Mouse (Mus musculus) heart, adult 2 months (tissue): ENCODE data around the gene Parp12. TPM values are rescaled to one million over a fixed set of nuclear protein-coding genes. Genes with fewer than 3 reads are reported as not detected.

Source experiments
- DNase-seq, 2 experiments: peaks; one replicate each; pipeline ENCODE4 v3.0.0; 2021
- H3K27ac ChIP-seq: fragments of 200-600 bp; 2 replicates; pipeline ENCODE4 v1.8.1; 2022
- H3K27me3 ChIP-seq: fragments of 200-500 bp; 2 replicates; pipeline ENCODE4 v1.6.1; 2012; ENCODE audit warnings: mild to moderate bottlenecking, low read length, inconsistent platforms, mixed read lengths; ENCODE audit not compliant: control insufficient read depth, insufficient read depth
- H3K36me3 ChIP-seq: fragments of 200-500 bp; 2 replicates; pipeline ENCODE4 v1.6.1; 2012; ENCODE audit warnings: low read length, inconsistent platforms; ENCODE audit not compliant: control insufficient read depth, insufficient read depth
- H3K4me1 ChIP-seq: fragments of 200-500 bp; 2 replicates; pipeline ENCODE4 v1.6.1; 2011; ENCODE audit warnings: low read length; ENCODE audit not compliant: control insufficient read depth, insufficient read depth
- H3K4me3 ChIP-seq: fragments of 200-600 bp; 2 replicates; pipeline ENCODE4 v1.8.1; 2022
- H3K79me2 ChIP-seq: fragments of 200-500 bp; replicated peaks from 2 replicates; pipeline ENCODE4 v1.6.1; 2012; ENCODE audit warnings: mild to moderate bottlenecking, inconsistent platforms, low read length, moderate library complexity, mixed read lengths; ENCODE audit not compliant: control insufficient read depth, insufficient read depth
- H3K9ac ChIP-seq: fragments of 200-500 bp; 2 replicates; pipeline ENCODE4 v1.6.1; 2012; ENCODE audit warnings: low read depth, mild to moderate bottlenecking, control low read depth, inconsistent platforms, low read length, mixed read lengths
- CTCF ChIP-seq: fragments of 200-600 bp; IDR thresholded peaks from 2 replicates; pipeline ENCODE4 v1.8.1; 2022; ENCODE audit warnings: antibody characterized with exemption, mild to moderate bottlenecking, moderate library complexity
- EP300 ChIP-seq: fragments of 200-500 bp; IDR thresholded peaks from 2 replicates; pipeline ENCODE4 v1.6.1; 2011; ENCODE audit warnings: low read depth, low read length, control low read depth; ENCODE audit not compliant: insufficient read depth
- POLR2A ChIP-seq: fragments of 200-500 bp; IDR thresholded peaks from 2 replicates; pipeline ENCODE4 v1.6.1; 2011; ENCODE audit warnings: mild to moderate bottlenecking, low read depth, low read length, control low read depth; ENCODE audit not compliant: insufficient read depth
- WGBS: fragments of 180-500 bp; shearing (Covaris S2); methylation state at CpG from one replicate; pipeline ENCODE4 v1.1.7; 2018; 5-methylcytosine and 5-hydroxymethylcytosine counted together
- intact Hi-C: fragments of 180-260 bp; cut with DNase I; formaldehyde crosslinking; loops from one replicate; pipeline ENCODE4 v1.15.1; 2025
- polyA plus RNA-seq: library from polyadenylated mRNA; depleted of rRNA; stranded (reverse); fragments of >200 nt; gene quantifications from 2 replicates; pipeline ENCODE4 v1.2.3, GENCODE M21; 2012; rRNA removed
- total RNA-seq, 2 experiments: library from RNA; stranded (reverse); gene quantifications; 2 replicates each; pipeline ENCODE4 v1.2.3; 2021

Gene Parp12
- total and polyA plus RNA-seq, 3 experiments: 10.6 to 18.8 (median 11.5) TPM

DNA sequence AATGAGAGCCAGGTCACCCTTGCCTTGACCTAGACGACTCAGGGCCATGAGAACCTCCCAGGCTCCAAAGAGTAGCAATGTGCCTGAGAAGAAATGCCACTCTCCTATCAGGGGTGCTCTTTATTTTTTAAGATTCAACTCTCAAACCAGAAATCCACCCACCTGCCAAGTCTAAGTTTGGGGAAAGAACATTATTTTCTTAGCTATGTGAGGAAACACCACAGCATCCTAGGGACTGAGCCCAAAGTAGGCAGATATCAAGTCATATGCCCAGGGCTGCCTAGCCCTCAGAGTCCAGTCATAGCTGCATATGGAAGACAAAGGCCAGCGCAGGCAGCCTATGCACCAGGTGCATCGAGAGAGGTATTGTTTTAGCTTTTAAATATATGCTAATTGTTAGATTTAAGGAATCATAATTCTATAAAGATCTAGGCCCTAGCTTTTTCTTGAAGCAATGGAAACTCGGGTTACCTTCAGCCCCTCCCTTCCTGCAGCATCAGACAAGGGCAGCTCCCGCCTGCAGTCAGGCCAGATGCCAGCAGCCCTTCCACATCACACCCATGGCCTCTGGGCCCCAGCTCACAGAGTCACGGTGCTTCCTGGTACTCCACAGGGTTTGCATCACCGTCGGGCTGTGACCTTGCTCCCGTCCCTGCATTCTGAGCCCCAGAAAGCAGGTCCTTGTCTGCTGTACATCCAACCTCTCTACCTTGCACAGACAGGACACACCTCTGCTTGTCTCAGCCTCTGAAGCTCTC, 66.2 kb downstream of the Parp12 start:
- DNase-seq: no peak
- H3K79me2 ChIP-seq: no peaks in the 10 kb centered on the region
- H3K36me3 ChIP-seq: no peaks in the 10 kb centered on the region
- no peak overlapping the region for H3K27ac ChIP-seq
- no peak for TF ChIP-seq POLR2A
- TF ChIP-seq CTCF: no peak
- TF ChIP-seq EP300: no peak
- no peak overlapping the region for H3K4me3 ChIP-seq
- H3K4me1 ChIP-seq: peaks cover 5% of the 10 kb centered on the region; the same call in 1 of the 2 replicates
- H3K27me3 ChIP-seq: no peaks in the 10 kb centered on the region
- no peak overlapping the region for H3K9ac ChIP-seq
- intact Hi-C loops: no loop called here
- 50% methylated on average over 9 of the region's 9 CpGs for WGBS

DNA sequence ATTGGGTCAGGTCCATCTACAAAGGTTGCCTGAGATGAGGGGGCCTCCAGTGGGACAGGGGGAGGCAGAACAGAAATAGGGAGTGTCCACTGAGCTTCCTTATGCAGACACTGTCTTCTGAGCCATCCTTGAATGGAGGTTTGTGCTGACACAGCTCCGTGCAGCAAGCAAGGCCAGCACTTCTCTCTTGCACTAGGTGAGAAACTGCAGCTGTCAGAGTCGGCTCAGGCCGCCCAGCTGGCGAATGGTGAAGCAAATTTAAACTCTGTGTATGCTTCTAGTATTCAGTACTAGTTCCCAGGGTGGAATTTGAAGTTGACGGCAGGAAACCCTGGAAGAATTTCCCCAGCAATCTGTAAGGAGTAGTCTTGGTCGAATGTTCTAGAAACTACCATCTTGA, 67.3 kb downstream of the Parp12 start:
- no peak for TF ChIP-seq CTCF
- TF ChIP-seq POLR2A: no peak
- no peak for TF ChIP-seq EP300
- H3K9ac ChIP-seq: no peak overlapping the region
- intact Hi-C loops: no loop called here
- H3K36me3 ChIP-seq: no peaks in the 10 kb centered on the region
- H3K79me2 ChIP-seq: no peaks in the 10 kb centered on the region
- H3K4me1 ChIP-seq: peaks cover 5% of the 10 kb centered on the region; the same call in 1 of the 2 replicates
- no peak overlapping the region for H3K27ac ChIP-seq
- DNase-seq: no peak
- no peak overlapping the region for H3K4me3 ChIP-seq
- 66% methylated on average over 6 of the region's 6 CpGs for whole genome bisulfite sequencing
- no peaks in the 10 kb centered on the region for H3K27me3 ChIP-seq

DNA sequence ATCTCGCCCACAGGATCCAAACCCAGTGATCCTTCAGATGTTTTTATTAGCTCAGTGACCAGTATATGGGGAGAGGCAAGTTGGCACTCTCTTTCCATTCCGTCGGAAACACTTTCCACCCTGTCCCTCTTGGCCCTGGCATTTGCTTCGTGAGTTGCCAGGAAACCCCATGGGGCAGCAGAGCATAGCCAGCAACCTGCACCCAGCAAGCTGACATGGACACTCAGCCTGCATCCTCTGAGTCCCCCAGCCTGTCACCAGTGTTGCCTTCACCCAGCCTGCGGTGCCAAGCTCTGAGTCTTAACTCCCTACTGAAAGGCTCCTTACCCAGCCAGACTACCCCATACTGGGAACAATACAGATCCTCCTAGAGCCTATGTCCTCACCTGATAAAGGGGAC, 69.0 kb downstream of the Parp12 start:
- no peaks in the 10 kb centered on the region for H3K79me2 ChIP-seq
- H3K9ac ChIP-seq: no peak overlapping the region
- intact Hi-C loops: no loop called here
- DNase-seq: peak in 1 of 2 experiments; percentile 24
- WGBS: 26% methylated on average over 5 of the region's 5 CpGs
- H3K4me1 ChIP-seq: peaks cover 5% of the 10 kb centered on the region; the same call in 1 of the 2 replicates
- H3K36me3 ChIP-seq: no peaks in the 10 kb centered on the region
- no peaks in the 10 kb centered on the region for H3K27me3 ChIP-seq
- H3K4me3 ChIP-seq: no peak overlapping the region
- H3K27ac ChIP-seq: no peak overlapping the region
- TF ChIP-seq POLR2A (no peak), CTCF (no peak), EP300 (no peak)

DNA sequence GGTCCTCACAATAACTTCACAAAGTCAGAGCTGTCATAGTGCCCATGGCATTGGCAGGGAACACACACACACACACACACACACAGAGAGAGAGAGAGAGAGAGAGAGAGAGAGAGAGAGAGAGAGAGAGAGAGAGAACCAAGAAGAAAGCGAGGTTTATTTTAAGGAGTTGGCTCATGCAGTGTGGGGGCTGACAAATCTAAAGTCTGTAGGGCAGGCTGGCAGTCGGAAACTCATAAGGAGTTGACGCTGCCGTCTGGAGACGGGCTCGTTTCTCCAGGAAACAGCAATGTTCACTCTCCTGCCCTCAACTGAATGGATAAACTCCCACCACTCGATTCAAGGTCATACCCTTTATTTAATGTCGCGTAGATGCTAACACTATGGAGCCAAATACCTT, 77.7 kb downstream of the Parp12 start:
- Histone ChIP-seq H3K27ac (no peak overlapping the region), H3K4me1 (no peaks in the 10 kb centered on the region), H3K4me3 (no peak overlapping the region), H3K79me2 (no peaks in the 10 kb centered on the region), H3K27me3 (no peaks in the 10 kb centered on the region), H3K36me3 (no peaks in the 10 kb centered on the region), H3K9ac (no peak overlapping the region)
- DNase-seq: no peak
- no peak for TF ChIP-seq POLR2A
- no peak for TF ChIP-seq EP300
- intact Hi-C loops: no loop called here
- WGBS: 40% methylated on average over 9 of the region's 9 CpGs

Other genes starting within 250 kb of the Parp12 start
- 1 to 10 TPM; 2.1 to 2.7 TPM for gene Tbxas1, start 242.9 kb downstream of the Parp12 start, total RNA-seq
- gene Tbxas1, start 242.9 kb downstream of the Parp12 start, polyA plus RNA-seq: 1.9 and 2.7 TPM in 2 replicates
- gene Hipk2, start 242.2 kb downstream of the Parp12 start, total RNA-seq: 10 to 100 TPM; 91.0 to 98.5 TPM
- 35.9 and 51.3 TPM in 2 replicates for gene Hipk2, start 242.2 kb downstream of the Parp12 start, polyA plus RNA-seq
- 10 to 100 TPM; 18.5 to 20.5 TPM for gene Kdm7a, start 88.4 kb upstream of the Parp12 start, total RNA-seq
- 2.5 and 5.9 TPM in 2 replicates for gene Kdm7a, start 88.4 kb upstream of the Parp12 start, polyA plus RNA-seq